ENCODE assay signal across 8 mouse cellular contexts in the genomic region with DNA sequence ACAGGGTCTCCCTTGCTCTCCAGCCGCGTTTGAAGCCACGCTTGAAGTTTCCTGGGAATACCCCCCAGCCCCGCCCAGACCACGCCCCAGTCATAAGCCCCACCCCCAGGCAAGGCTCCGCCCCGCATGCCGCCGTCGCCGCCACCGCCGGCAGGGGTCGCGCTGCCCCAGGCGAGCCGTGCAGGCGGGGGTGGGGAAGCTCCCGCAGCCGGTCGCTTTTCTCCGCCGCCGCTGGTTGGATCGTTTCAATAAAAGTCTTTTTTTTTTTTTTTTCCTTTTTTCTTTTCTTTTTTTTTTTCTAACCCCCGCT. TPM values are rescaled to one million over a fixed set of nuclear protein-coding genes. Genes with fewer than 3 reads are reported as not detected.
DNase-seq lines count a peak whose midpoint lies in the region; ATAC-seq lines count a peak whose summit lies in the region.

No protein-coding gene starts in this region.

- ATAC-seq in hindbrain, embryonic 12.5 days (ENCODE audit: low FRiP score) = peak; percentile 89
- peak; percentile 77 for ATAC-seq in megakaryocyte progenitor cell, adult 5-6 weeks (replicated peaks; ENCODE audit: poor library complexity)

- DNase-seq in T-cell, adult 2 months (ENCODE audit: low spot score) = peak; percentile 74
- DNase-seq in cerebellum, postnatal 14 days = peak; percentile 94
- peak; percentile 62 to 74 for DNase-seq in frontal cortex, postnatal 14 days (ENCODE audit: low spot score in 2 of 2)
- DNase-seq in left cerebral cortex, adult 8-10 months (ENCODE audit: low spot score in 2 of 2) = peak; percentile 54 to 68
- DNase-seq in right cerebral cortex, postnatal 14 days = peak; percentile 85
- DNase-seq in urinary bladder, postnatal 14 days (ENCODE audit: low spot score) = peak; percentile 84

- no peaks in the 10 kb centered on the region for H3K27me3 ChIP-seq in hindbrain, embryonic 12.5 days

- no peaks in the 10 kb centered on the region for H3K36me3 ChIP-seq in hindbrain, embryonic 12.5 days

- H3K9ac ChIP-seq in hindbrain, embryonic 12.5 days = peak overlapping the region; percentile 99

- H3K4me2 ChIP-seq in hindbrain, embryonic 12.5 days (replicated peaks) = peak overlapping the region; percentile 65

- H3K4me3 ChIP-seq in hindbrain, embryonic 12.5 days = peak overlapping the region; percentile 97

- peaks cover 22% of the 10 kb centered on the region for H3K4me1 ChIP-seq in hindbrain, embryonic 12.5 days

- under 1% methylated on average over 25 of the region's 26 CpGs for WGBS in hindbrain, embryonic 12.5 days

- no peaks in the 10 kb centered on the region for H3K9me3 ChIP-seq in hindbrain, embryonic 12.5 days (replicated peaks)

- H3K27ac ChIP-seq in hindbrain, embryonic 12.5 days = peak overlapping the region; percentile 99

RNA-seq across cellular contexts. Expression of a gene that starts 0.2 kb away (rescaled TPM):
- 49.7 and 49.8 TPM in 2 replicates for polyA plus RNA-seq in hindbrain, embryonic 12.5 days (2016; fragmentation: Nextera tagmentation; extraction: Ambion mirVana)
- 100 to 1,000 TPM; 212 to 264 (median 240) TPM for total RNA-seq in left cerebral cortex, adult 8-10 months (2022)
- 36.8 and 43.6 TPM in 2 replicates for total RNA-seq in megakaryocyte progenitor cell, adult 5-6 weeks (2015)
- total RNA-seq in megakaryocyte progenitor cell, adult 5-6 weeks (2017) = 37.6 and 44.9 TPM in 2 replicates

Comparison
In these comparisons a context has a peak if more than half of its experiments do, and no peak if none do; other contexts are left out.
1. Peak in every context shown above with its lines: DNase-seq, ATAC-seq, H3K4me3 ChIP-seq and H3K27ac ChIP-seq.
2. RNA of a gene that starts 0.2 kb away (total RNA-seq): 212 to 264 TPM in left cerebral cortex, adult 8-10 months; 36.8 to 44.9 TPM in megakaryocyte progenitor cell, adult 5-6 weeks; every median in the first group is over 4 times any median in the second.